Mouse (Mus musculus): ENCODE data around the gene Ap4e1.
"Not testable (repeated sequence)": the region's sequence is repeated elsewhere in the genome, so short reads cannot be mapped to it uniquely, and the experiment has no call there.

- TF ChIP-seq CTCF (IDR thresholded peaks at IDR 0.05; ENCODE audit: borderline replicate concordance, insufficient read depth, low read length); POLR2A (IDR thresholded peaks at IDR 0.05; ENCODE audit: low read depth, low read length): not testable (repeated sequence)
Observed at GRCm38 (mm10) chr2:127090151-127090550, 81.6 kb downstream of the Ap4e1 start.

All from embryonic fibroblast, embryonic 13.5 days (primary cell).